Mouse (Mus musculus) C2C12 (cell line): ENCODE results near the gene Rpl9-ps6.

Experiments
- CTCF ChIP-seq: IDR thresholded peaks from one replicate; pipeline ENCODE4 v1.5.1; 2011; ENCODE audit not compliant: control insufficient read depth, insufficient read depth, insufficient read length
- USF1 ChIP-seq: IDR thresholded peaks from one replicate; pipeline ENCODE4 v1.6.1; 2011; ENCODE audit warnings: low read depth, mild to moderate bottlenecking, control low read depth, moderate library complexity

- no peak for TF ChIP-seq CTCF
- no peak for TF ChIP-seq USF1
Observed at GRCm38 (mm10) chr19:32492339-32492738, 26.0 kb upstream of the Rpl9-ps6 start.
